Mouse (Mus musculus): ENCODE results near the gene Gm45062. TPM values are rescaled to one million over a fixed set of nuclear protein-coding genes. Genes with fewer than 3 reads are reported as not detected.

The Gm45062 gene
- polyA plus RNA-seq, 1 experiment from 2014 or later: 11.4 TPM

GRCm38 (mm10) chr6:8508883-8509536, 249.8 kb downstream of the Gm45062 start:
- no peaks in the 10 kb centered on the region for H3K27me3 ChIP-seq
- H3K9me3 ChIP-seq (replicated peaks): no peaks in the 10 kb centered on the region
- ATAC-seq (replicated peaks; ENCODE audit: low FRiP score): peak; percentile 99
- under 1% methylated on average over 45 of the region's 56 CpGs for WGBS
- peaks cover 16% of the 10 kb centered on the region for H3K4me1 ChIP-seq
- H3K9ac ChIP-seq: peak overlapping the region; percentile 93
- peak overlapping the region; percentile 76 for H3K4me3 ChIP-seq (replicated peaks)
- H3K27ac ChIP-seq: peak overlapping the region; percentile 99
- H3K4me2 ChIP-seq: peak overlapping the region; percentile 83
- H3K36me3 ChIP-seq: no peaks in the 10 kb centered on the region

DNA sequence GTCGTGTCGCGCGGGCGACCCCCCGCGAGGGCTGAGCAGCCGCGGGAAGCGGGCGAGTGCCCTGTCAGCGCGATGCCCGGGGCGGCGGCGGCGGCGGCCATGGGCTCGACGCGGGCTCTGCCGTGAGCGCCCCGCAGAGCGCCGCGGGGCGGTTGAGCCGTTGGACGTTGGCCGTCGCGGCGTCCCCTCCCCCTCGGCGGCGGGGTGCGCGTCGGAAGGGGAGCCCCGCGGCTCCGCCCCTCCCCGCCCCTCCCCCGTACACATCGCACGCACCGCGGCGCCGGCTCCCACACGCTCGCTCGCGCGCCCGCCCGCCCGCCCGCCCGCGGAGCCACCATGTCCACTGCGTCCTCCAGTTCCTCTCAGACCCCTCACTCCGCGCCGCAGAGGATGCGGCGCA, 250.3 kb downstream of the Gm45062 start, which contains the start of gene Glcci1:
TSS of gene Glcci1 (plus strand) at position 50 of the 400 bp plus-strand sequence.
- ATAC-seq (replicated peaks; ENCODE audit: low FRiP score): peak; percentile 87
- peak within 1 kb of the TSS; percentile 99 for H3K27ac ChIP-seq
- peak within 1 kb of the TSS; percentile 83 for H3K4me2 ChIP-seq
- peak within 1 kb of the TSS; percentile 76 for H3K4me3 ChIP-seq (replicated peaks)
- peak within 1 kb of the TSS; percentile 93 for H3K9ac ChIP-seq
- H3K36me3 ChIP-seq: no peaks in the 10 kb centered on the region
- no peaks in the 10 kb centered on the region for H3K27me3 ChIP-seq
- no peaks in the 10 kb centered on the region for H3K9me3 ChIP-seq (replicated peaks)
- H3K4me1 ChIP-seq: peaks cover 16% of the 10 kb centered on the region
- no CpG with 5 or more reads among the region's 69 CpGs for WGBS

GRCm38 (mm10) chr6:8509961-8510863, 251.0 kb downstream of the Gm45062 start:
- Histone ChIP-seq H3K4me1 (peaks cover 16% of the 10 kb centered on the region), H3K4me2 (peak overlapping the region; percentile 83), H3K27me3 (no peaks in the 10 kb centered on the region), H3K27ac (peak overlapping the region; percentile 99), H3K9me3 (replicated peaks) (no peaks in the 10 kb centered on the region), H3K9ac (peak overlapping the region; percentile 93), H3K36me3 (no peaks in the 10 kb centered on the region), H3K4me3 (replicated peaks) (peak overlapping the region; percentile 76)
- ATAC-seq (replicated peaks; ENCODE audit: low FRiP score): peak; percentile 27
- WGBS: under 1% methylated on average over 64 of the region's 73 CpGs

- no peak for ATAC-seq (replicated peaks; ENCODE audit: low FRiP score)
- peak overlapping the region; percentile 76 for H3K4me3 ChIP-seq (replicated peaks)
- H3K4me1 ChIP-seq: peaks cover 16% of the 10 kb centered on the region
- H3K27ac ChIP-seq: peak overlapping the region; percentile 99
- no peaks in the 10 kb centered on the region for H3K36me3 ChIP-seq
- no peaks in the 10 kb centered on the region for H3K9me3 ChIP-seq (replicated peaks)
- peak overlapping the region; percentile 83 for H3K4me2 ChIP-seq
- no peaks in the 10 kb centered on the region for H3K27me3 ChIP-seq
- 6% methylated on average over 7 of the region's 7 CpGs for WGBS
- H3K9ac ChIP-seq: peak overlapping the region; percentile 93
Measured at GRCm38 (mm10) chr6:8510864-8511428, 251.7 kb downstream of the Gm45062 start.

DNA sequence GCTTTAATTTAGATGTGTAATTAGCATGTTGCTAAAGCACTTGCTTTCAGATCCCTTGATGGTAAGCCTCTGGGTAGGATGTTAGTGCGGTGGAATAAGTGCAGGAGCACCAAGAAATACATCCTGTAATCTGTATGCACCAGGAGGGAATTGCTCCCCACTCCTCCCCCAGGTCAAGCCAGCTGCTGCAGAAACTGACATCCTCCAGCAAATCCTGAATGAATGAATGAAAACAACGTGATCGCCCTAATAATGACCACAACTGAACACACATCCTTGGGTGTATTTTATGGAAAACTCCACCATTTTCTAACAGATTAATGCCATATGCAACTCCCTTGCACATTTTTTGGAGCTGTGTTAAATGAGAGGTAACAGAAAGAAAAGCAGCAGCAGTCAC, 252.2 kb downstream of the Gm45062 start:
- no peak overlapping the region for H3K27ac ChIP-seq
- H3K4me2 ChIP-seq: peak overlapping the region; percentile 83
- no peaks in the 10 kb centered on the region for H3K27me3 ChIP-seq
- H3K9me3 ChIP-seq (replicated peaks): no peaks in the 10 kb centered on the region
- H3K36me3 ChIP-seq: no peaks in the 10 kb centered on the region
- peak overlapping the region; percentile 76 for H3K4me3 ChIP-seq (replicated peaks)
- whole genome bisulfite sequencing: 13% methylated on average over 3 of the region's 3 CpGs
- H3K9ac ChIP-seq: peak overlapping the region; percentile 93; the same call in 1 of the 2 replicates
- peaks cover 16% of the 10 kb centered on the region for H3K4me1 ChIP-seq
- no peak for ATAC-seq (replicated peaks; ENCODE audit: low FRiP score)

- no peaks in the 10 kb centered on the region for H3K9me3 ChIP-seq (replicated peaks)
- H3K4me1 ChIP-seq: peaks cover 16% of the 10 kb centered on the region
- H3K27me3 ChIP-seq: no peaks in the 10 kb centered on the region
- H3K4me2 ChIP-seq: peak overlapping the region; percentile 83
- no peak overlapping the region for H3K27ac ChIP-seq
- H3K4me3 ChIP-seq (replicated peaks): peak overlapping the region; percentile 76
- ATAC-seq (replicated peaks; ENCODE audit: low FRiP score): no peak
- H3K9ac ChIP-seq: no peak overlapping the region
- no peaks in the 10 kb centered on the region for H3K36me3 ChIP-seq
- 30% methylated on average over 8 of the region's 8 CpGs for WGBS
Measured at GRCm38 (mm10) chr6:8512416-8512815, 253.2 kb downstream of the Gm45062 start.

- Histone ChIP-seq H3K4me3 (replicated peaks) (no peak overlapping the region), H3K36me3 (no peaks in the 10 kb centered on the region), H3K4me2 (no peak overlapping the region), H3K4me1 (no peaks in the 10 kb centered on the region), H3K27ac (no peak overlapping the region), H3K9ac (no peak overlapping the region), H3K9me3 (replicated peaks) (no peaks in the 10 kb centered on the region), H3K27me3 (no peaks in the 10 kb centered on the region)
- 83% methylated on average over 3 of the region's 3 CpGs for WGBS
- ATAC-seq (replicated peaks; ENCODE audit: low FRiP score): no peak
Measured at GRCm38 (mm10) chr6:8519687-8520086, 260.4 kb downstream of the Gm45062 start.

GRCm38 (mm10) chr6:8521231-8521630, 262.0 kb downstream of the Gm45062 start:
- ATAC-seq (replicated peaks; ENCODE audit: low FRiP score): no peak

DNA sequence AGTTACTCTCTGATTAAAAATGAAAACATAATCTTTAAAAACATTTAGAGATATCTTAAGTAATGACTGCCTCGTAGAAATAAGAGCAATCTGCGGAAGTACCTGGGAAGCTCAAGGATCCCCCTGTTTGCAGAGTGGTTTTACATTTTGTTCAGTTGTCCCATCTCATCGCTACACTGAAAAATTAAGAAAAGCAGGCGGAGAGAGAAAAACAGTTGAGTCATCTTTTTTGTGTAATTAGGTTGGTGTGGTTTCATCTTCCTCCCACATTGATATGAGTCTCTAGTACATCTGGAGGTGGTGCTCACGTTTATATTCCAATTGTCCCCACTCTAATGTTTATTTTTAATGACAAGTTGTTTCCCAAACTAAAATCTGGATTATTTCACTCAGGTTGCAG, 265.5 kb downstream of the Gm45062 start:
- Histone ChIP-seq H3K9ac (no peak overlapping the region), H3K4me2 (no peak overlapping the region), H3K9me3 (replicated peaks) (no peaks in the 10 kb centered on the region), H3K4me3 (replicated peaks) (no peak overlapping the region), H3K27me3 (no peaks in the 10 kb centered on the region), H3K27ac (no peak overlapping the region), H3K4me1 (no peaks in the 10 kb centered on the region), H3K36me3 (no peaks in the 10 kb centered on the region)
- WGBS: 85% methylated on average over 5 of the region's 5 CpGs
- ATAC-seq (replicated peaks; ENCODE audit: low FRiP score): no peak

More at GRCm38 (mm10) chr6:8521231-8521630, 262.0 kb downstream of the Gm45062 start:
- no peak overlapping the region for H3K4me3 ChIP-seq (replicated peaks)
- no peaks in the 10 kb centered on the region for H3K4me1 ChIP-seq
- H3K27me3 ChIP-seq: no peaks in the 10 kb centered on the region
- no peak overlapping the region for H3K9ac ChIP-seq
- H3K36me3 ChIP-seq: no peaks in the 10 kb centered on the region
- WGBS: 94% methylated on average over 4 of the region's 4 CpGs
- no peaks in the 10 kb centered on the region for H3K9me3 ChIP-seq (replicated peaks)
- H3K27ac ChIP-seq: no peak overlapping the region
- no peak overlapping the region for H3K4me2 ChIP-seq

- H3K9me3 ChIP-seq (replicated peaks): no peaks in the 10 kb centered on the region
- no peak overlapping the region for H3K4me3 ChIP-seq (replicated peaks)
- WGBS: 75% methylated on average over 4 of the region's 4 CpGs
- no peak overlapping the region for H3K4me2 ChIP-seq
- H3K36me3 ChIP-seq: no peaks in the 10 kb centered on the region
- H3K4me1 ChIP-seq: no peaks in the 10 kb centered on the region
- no peak for ATAC-seq (replicated peaks; ENCODE audit: low FRiP score)
- H3K27me3 ChIP-seq: no peaks in the 10 kb centered on the region
- H3K9ac ChIP-seq: no peak overlapping the region
- H3K27ac ChIP-seq: no peak overlapping the region
Measured at GRCm38 (mm10) chr6:8531104-8531894, 272.0 kb downstream of the Gm45062 start.

DNA sequence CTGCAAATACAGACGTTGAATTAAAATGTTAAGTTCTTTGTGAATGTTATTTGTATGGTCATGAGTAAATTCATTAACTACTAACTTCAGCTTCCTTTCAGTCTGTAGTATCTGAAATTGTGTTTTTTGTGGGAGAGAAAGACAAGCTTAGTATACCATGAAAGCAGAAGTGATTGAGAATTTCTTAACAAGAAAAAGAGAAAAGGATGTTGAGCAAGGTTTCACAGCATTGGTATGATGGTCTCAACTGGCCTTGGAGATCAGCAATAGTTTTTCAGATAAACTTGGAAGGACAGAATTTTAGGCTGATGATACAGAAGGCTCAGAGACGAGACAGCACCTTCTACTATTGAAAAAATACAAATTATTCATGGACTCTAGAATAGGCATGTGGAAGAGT, 277.7 kb downstream of the Gm45062 start:
- no peaks in the 10 kb centered on the region for H3K36me3 ChIP-seq
- no peaks in the 10 kb centered on the region for H3K9me3 ChIP-seq (replicated peaks)
- H3K27ac ChIP-seq: no peak overlapping the region
- H3K4me2 ChIP-seq: no peak overlapping the region
- 87% methylated on average over 2 of the region's 2 CpGs for WGBS
- no peaks in the 10 kb centered on the region for H3K27me3 ChIP-seq
- no peak overlapping the region for H3K4me3 ChIP-seq (replicated peaks)
- no peak overlapping the region for H3K9ac ChIP-seq
- ATAC-seq (replicated peaks; ENCODE audit: low FRiP score): no peak
- H3K4me1 ChIP-seq: no peaks in the 10 kb centered on the region

Measured in kidney, embryonic 15.5 days (tissue).